ENCODE assay signal across 8 mouse cellular contexts in the genomic region with DNA sequence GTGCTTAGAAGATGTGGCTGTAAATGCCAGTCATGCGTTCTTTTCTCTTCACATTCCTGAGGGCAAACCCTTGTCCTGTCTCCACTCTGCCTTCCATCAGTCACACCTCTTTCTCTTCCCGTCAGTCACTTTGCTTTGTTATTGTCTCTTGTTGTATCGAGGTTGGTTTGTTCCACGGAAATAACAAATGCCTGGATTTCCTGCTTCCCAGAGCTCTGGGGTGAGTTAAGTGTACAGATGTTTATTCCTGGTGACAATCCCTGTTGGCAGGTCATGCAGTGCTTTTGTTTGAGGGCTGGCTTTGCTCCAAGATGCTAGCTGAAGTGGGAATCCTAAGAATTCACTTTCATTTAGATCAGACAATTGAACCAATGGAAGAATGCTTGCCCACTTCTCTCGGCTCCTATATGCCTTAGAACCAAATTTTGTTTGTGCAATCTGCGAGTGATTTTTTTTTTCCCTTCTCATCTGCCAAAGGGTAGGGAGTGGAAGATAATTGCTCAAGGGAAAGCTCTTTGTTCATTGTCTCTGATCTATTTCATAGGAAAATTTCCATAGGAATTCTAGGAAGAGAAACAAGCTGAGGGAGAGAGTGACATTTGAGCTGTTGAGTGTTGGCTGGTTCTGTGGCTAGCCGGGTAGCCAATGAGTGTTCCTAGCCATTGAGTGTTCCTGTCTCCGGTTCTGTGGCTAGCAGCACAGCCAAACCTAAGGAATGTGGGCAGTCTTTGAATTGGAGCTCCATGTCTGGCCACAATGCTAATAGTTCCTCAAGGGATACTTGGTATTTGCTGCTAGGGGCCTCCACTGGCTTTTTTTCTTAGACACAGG.
DNase-seq lines count a peak whose midpoint lies in the region; ATAC-seq lines count a peak whose summit lies in the region.

No protein-coding gene starts in this region.

- H3K4me1 ChIP-seq in limb, embryonic 11.5 days (ENCODE audit: control insufficient read depth, insufficient read depth, low read length), result no peaks in the 10 kb centered on the region
- H3K4me1 ChIP-seq in limb, embryonic 10.5 days, result peaks cover 10% of the 10 kb centered on the region
- H3K4me1 ChIP-seq in kidney, embryonic 15.5 days, result 0 out of 2 replicates have a peak, but pooled peaks cover 3% of the 10 kb centered on the region
- H3K4me1 ChIP-seq in midbrain, embryonic 13.5 days (replicated peaks), result peaks cover 11% of the 10 kb centered on the region; the same call in 1 of the 2 replicates

- H3K36me3 ChIP-seq in limb, embryonic 11.5 days (ENCODE audit: control insufficient read depth, insufficient read depth, low read length), result no peaks in the 10 kb centered on the region
- H3K36me3 ChIP-seq in limb, embryonic 10.5 days, result no peaks in the 10 kb centered on the region
- H3K36me3 ChIP-seq in kidney, embryonic 15.5 days, result no peaks in the 10 kb centered on the region
- no peaks in the 10 kb centered on the region for H3K36me3 ChIP-seq in midbrain, embryonic 13.5 days

- no peak overlapping the region for H3K4me2 ChIP-seq in limb, embryonic 11.5 days (ENCODE audit: low read depth, severe bottlenecking)
- no peak overlapping the region for H3K4me2 ChIP-seq in kidney, embryonic 15.5 days
- H3K4me2 ChIP-seq in midbrain, embryonic 13.5 days (replicated peaks), result no peak overlapping the region

- DNase-seq in limb, embryonic 11.5 days (ENCODE audit: low spot score), result peak; percentile 26
- DNase-seq in limb, embryonic 10.5 days (ENCODE audit: low spot score), result no peak
- DNase-seq in gastrocnemius, postnatal 25 days, result peak; percentile 28
- no peak for DNase-seq in cerebellum, adult 9-11 months
- DNase-seq in layer of hippocampus, adult 18-20 months (ENCODE audit: low spot score in 2 of 2), result no peak
- DNase-seq in right cerebral cortex, postnatal 10 days (ENCODE audit: low spot score in 2 of 2), result no peak

- no peak overlapping the region for H3K9ac ChIP-seq in limb, embryonic 11.5 days (ENCODE audit: low read length)
- H3K9ac ChIP-seq in kidney, embryonic 15.5 days, result no peak overlapping the region
- no peak overlapping the region for H3K9ac ChIP-seq in midbrain, embryonic 13.5 days (replicated peaks)

- no peak for ATAC-seq in limb, embryonic 11.5 days (ENCODE audit: insufficient number of reproducible peaks, low FRiP score, low TSS enrichment, low read depth)
- ATAC-seq in kidney, embryonic 15.5 days (replicated peaks; ENCODE audit: low FRiP score), result no peak
- 0 out of 2 replicates have a peak, but pooled peaks have one; percentile 9 for ATAC-seq in midbrain, embryonic 13.5 days

- no peak overlapping the region for H3K4me3 ChIP-seq in limb, embryonic 11.5 days (ENCODE audit: low read depth, low read length)
- no peak overlapping the region for H3K4me3 ChIP-seq in limb, embryonic 10.5 days
- no peak overlapping the region for H3K4me3 ChIP-seq in kidney, embryonic 15.5 days (replicated peaks)
- H3K4me3 ChIP-seq in midbrain, embryonic 13.5 days (replicated peaks), result no peak overlapping the region

- no peaks in the 10 kb centered on the region for H3K27me3 ChIP-seq in limb, embryonic 11.5 days (ENCODE audit: control insufficient read depth, insufficient read depth, low read length)
- no peaks in the 10 kb centered on the region for H3K27me3 ChIP-seq in limb, embryonic 10.5 days (ENCODE audit: low read depth, poor library complexity, severe bottlenecking)
- H3K27me3 ChIP-seq in kidney, embryonic 15.5 days, result no peaks in the 10 kb centered on the region
- H3K27me3 ChIP-seq in midbrain, embryonic 13.5 days, result no peaks in the 10 kb centered on the region

- WGBS in limb, embryonic 11.5 days, result 38% methylated on average over 8 of the region's 8 CpGs
- 39% methylated on average over 8 of the region's 8 CpGs for WGBS in limb, embryonic 10.5 days
- whole genome bisulfite sequencing in kidney, embryonic 15.5 days, result 52% methylated on average over 8 of the region's 8 CpGs
- WGBS in midbrain, embryonic 13.5 days, result 14% methylated on average over 8 of the region's 8 CpGs

- no peaks in the 10 kb centered on the region for H3K9me3 ChIP-seq in limb, embryonic 11.5 days (ENCODE audit: control insufficient read depth, low read length)
- H3K9me3 ChIP-seq in limb, embryonic 10.5 days (replicated peaks), result no peaks in the 10 kb centered on the region
- H3K9me3 ChIP-seq in kidney, embryonic 15.5 days (replicated peaks), result no peaks in the 10 kb centered on the region
- no peaks in the 10 kb centered on the region for H3K9me3 ChIP-seq in midbrain, embryonic 13.5 days

- H3K27ac ChIP-seq in limb, embryonic 11.5 days (replicated peaks; ENCODE audit: low read depth, low read length), result no peak overlapping the region
- no peak overlapping the region for H3K27ac ChIP-seq in limb, embryonic 10.5 days
- H3K27ac ChIP-seq in kidney, embryonic 15.5 days, result peak overlapping the region; percentile 64
- no peak overlapping the region for H3K27ac ChIP-seq in midbrain, embryonic 13.5 days

Comparison
In these comparisons a context has a peak if more than half of its experiments do, and no peak if none do; other contexts are left out.
1. DNase-seq: peak in limb, embryonic 11.5 days (single experiment) and gastrocnemius, postnatal 25 days (single experiment); none in limb, embryonic 10.5 days (single experiment), cerebellum, adult 9-11 months (single experiment), layer of hippocampus, adult 18-20 months (0 of 2) and right cerebral cortex, postnatal 10 days (0 of 2).